Mouse (Mus musculus) erythroblast, embryonic 14.5 days (primary cell): ENCODE measurements around the gene Lpin2. TPM values are rescaled to one million over a fixed set of nuclear protein-coding genes. Genes with fewer than 3 reads are reported as not detected.
A peak's percentile ranks its signal among the peaks of the same experiment; 100 is the strongest.

ENCODE experiments used
- H3K27me3 ChIP-seq: 2 replicates; pipeline ENCODE4 v1.6.1; 2012; ENCODE audit warnings: inconsistent platforms; ENCODE audit not compliant: control insufficient read depth
- H3K36me3 ChIP-seq: 2 replicates; pipeline ENCODE4 v1.6.1; 2012; ENCODE audit warnings: mild to moderate bottlenecking, inconsistent platforms; ENCODE audit not compliant: control insufficient read depth
- H3K4me1 ChIP-seq: 2 replicates; pipeline ENCODE4 v1.6.1; 2012; ENCODE audit warnings: inconsistent platforms; ENCODE audit not compliant: control insufficient read depth
- H3K4me3 ChIP-seq: replicated peaks from 2 replicates; pipeline ENCODE3; 2012; ENCODE audit warnings: moderate library complexity, mild to moderate bottlenecking, inconsistent platforms
- H3K9me3 ChIP-seq: 2 replicates; pipeline ENCODE4 v1.6.1; 2012; ENCODE audit warnings: low read length, inconsistent platforms, mixed read lengths; ENCODE audit not compliant: control insufficient read depth
- GATA1 ChIP-seq: IDR thresholded peaks from 2 replicates; pipeline ENCODE4 v1.6.1; 2012; ENCODE audit warnings: low read length, inconsistent platforms, mixed read lengths
- TAL1 ChIP-seq: IDR thresholded peaks from 3 replicates; pipeline ENCODE4 v1.6.1; 2012; ENCODE audit warnings: low read length, inconsistent platforms, mixed read lengths
- polyA plus RNA-seq: library from polyadenylated mRNA; stranded (reverse); fragments of >175 nt; gene quantifications from 2 replicates; pipeline ENCODE4 v1.2.3, GENCODE M21; 2012

The Lpin2 gene
- polyA plus RNA-seq, 1 experiment: 10.0 TPM

DNA sequence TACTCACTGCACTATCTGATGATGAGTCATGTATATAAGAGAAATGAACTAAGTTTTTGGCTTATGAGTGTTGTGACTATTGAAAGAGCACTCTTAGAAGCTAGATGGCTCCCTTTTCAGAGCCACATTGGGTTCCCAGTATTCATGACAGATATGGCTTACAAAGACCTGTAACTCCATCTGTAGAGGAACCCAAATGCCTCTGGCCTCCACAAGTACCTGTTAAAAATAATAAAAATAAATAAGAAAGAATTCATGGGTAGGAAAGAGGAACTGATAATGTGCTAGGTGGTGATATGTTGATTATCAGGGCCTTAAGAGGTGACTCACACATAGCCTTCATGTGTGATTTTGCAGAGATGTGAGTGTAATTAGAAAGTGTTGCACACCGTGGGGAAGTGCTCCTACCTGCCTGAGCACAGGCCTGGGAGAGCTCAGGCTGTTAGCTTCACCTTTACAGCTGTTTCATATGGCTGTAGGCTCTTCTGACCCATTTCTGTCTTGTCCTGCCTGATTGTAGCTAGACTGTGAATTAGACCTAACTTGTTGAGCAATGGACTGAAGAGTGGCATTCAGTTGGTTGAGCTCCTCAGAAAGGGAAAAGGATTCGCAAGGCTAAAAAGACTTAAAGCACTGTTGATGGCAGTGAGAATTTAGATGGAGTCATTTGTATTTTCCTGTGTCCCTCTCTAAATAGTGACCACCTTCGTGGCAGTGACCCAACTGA lies 12.7 kb downstream of the Lpin2 start:
- Histone ChIP-seq H3K27me3 (no peaks in the 10 kb centered on the region), H3K4me3 (peak overlapping the region; percentile 49), H3K4me1 (peaks cover 83% of the 10 kb centered on the region), H3K9me3 (no peaks in the 10 kb centered on the region), H3K36me3 (peaks cover 31% of the 10 kb centered on the region)
- TF ChIP-seq TAL1 (no peak), GATA1 (no peak)

DNA sequence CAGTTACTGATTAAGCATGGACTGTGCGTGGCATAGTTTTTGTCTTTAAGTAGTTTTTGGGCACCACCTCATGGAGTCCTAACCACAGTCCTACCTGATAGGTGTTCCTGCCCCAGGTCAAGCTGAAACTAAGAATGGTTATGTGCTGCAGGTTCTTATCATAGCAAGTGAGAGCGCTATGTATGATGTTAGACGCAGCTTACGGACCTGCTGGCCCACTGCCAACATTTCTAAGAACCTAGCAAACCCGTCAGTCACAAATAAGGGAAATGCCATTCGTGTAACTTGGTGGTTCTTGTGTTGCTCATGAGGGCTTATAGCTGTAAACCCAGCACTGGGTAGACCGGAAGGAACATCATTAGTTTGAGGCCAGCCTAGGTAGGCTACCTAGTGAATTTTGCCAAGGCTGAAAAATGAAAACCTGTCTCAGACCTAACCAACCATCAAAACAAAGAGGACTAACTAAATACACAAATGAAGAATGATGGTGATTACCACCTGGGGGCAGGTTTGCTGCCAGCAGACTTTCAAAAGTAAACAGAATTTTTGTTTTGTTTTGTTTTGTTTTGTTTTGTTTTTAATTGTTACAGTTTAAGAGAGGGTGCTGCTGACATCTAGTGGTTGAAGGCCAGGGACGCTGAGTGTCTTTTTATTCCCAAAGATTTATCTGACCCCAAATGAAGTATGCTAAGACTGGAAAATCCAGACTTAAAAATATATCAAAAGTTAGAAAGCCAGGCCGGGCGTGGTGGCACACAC lies 13.5 kb downstream of the Lpin2 start:
- TF ChIP-seq GATA1: no peak
- TF ChIP-seq TAL1: no peak

DNA sequence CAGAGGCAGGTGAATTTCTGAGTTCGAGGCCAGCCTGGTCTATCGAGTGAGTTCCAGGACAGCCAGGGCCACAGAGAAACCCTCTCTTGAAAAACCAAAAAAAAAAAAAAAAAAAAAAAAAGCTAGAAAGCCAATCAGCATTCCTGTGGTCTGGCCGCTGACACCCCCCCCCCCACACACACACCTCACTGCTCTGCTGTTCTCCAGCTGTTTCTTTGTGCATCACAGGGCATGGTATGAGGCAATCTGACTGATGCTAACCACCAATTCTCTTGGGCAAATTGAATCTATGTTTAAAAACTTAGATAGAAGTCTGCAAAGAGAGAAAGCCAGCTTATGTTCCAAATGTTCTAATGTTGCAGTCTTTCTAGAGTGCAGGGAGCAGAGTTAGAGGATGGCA lies 14.1 kb downstream of the Lpin2 start:
- no peaks in the 10 kb centered on the region for H3K27me3 ChIP-seq
- peaks cover 41% of the 10 kb centered on the region for H3K36me3 ChIP-seq
- peaks cover 80% of the 10 kb centered on the region for H3K4me1 ChIP-seq
- no peak overlapping the region for H3K4me3 ChIP-seq
- TF ChIP-seq TAL1: no peak
- TF ChIP-seq GATA1: no peak
- no peaks in the 10 kb centered on the region for H3K9me3 ChIP-seq

More for the DNA sequence above, 13.5 kb downstream of the Lpin2 start:
- H3K9me3 ChIP-seq: no peaks in the 10 kb centered on the region
- peaks cover 83% of the 10 kb centered on the region for H3K4me1 ChIP-seq
- H3K4me3 ChIP-seq: peak overlapping the region; percentile 49
- H3K27me3 ChIP-seq: no peaks in the 10 kb centered on the region
- peaks cover 37% of the 10 kb centered on the region for H3K36me3 ChIP-seq

DNA sequence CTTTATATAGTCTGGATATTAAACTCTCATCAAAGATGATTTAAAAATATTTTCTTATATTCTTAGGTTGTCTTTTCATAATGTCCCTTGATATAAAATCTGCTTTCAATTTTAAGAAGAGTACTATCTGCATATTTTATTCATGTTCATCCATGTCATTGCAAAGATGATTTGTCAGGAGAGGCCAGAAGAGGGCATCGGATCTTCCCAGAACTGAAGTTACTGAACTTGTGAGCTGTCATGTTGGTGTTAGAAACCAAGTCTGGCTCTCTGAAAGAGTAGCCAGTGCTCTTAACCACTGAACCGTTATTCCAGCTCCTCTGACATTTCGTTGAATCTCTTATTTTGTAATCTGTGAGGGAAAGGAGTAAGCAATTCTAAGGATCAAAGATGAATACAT lies 17.0 kb downstream of the Lpin2 start:
- Histone ChIP-seq H3K4me1 (peaks cover 87% of the 10 kb centered on the region), H3K9me3 (no peaks in the 10 kb centered on the region), H3K36me3 (peaks cover 43% of the 10 kb centered on the region), H3K4me3 (no peak overlapping the region), H3K27me3 (no peaks in the 10 kb centered on the region)
- TF ChIP-seq TAL1 (no peak), GATA1 (no peak)

DNA sequence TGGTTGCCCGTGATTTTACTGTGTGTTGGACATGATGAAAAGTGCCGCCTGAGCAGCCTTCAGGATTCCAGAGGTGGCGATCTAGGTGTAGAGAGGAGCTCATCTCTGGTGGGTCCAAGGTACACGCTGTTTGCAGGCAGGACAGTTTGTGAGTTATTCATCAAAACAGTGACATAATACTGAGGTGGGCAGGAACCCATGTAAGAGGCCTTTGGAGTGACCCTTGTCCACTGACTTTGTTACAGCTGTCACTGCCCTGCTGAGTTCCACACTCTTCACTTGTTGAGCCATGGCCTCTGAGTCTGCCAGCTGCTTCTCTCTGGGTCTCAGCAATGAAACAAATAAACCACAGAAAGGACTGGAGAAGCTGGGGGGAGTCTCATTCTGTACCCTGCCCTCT lies 19.8 kb downstream of the Lpin2 start:
- TF ChIP-seq GATA1: no peak
- no peak for TF ChIP-seq TAL1
- Histone ChIP-seq H3K4me3 (no peak overlapping the region), H3K36me3 (peaks cover 46% of the 10 kb centered on the region), H3K9me3 (no peaks in the 10 kb centered on the region), H3K4me1 (peaks cover 84% of the 10 kb centered on the region), H3K27me3 (no peaks in the 10 kb centered on the region)

DNA sequence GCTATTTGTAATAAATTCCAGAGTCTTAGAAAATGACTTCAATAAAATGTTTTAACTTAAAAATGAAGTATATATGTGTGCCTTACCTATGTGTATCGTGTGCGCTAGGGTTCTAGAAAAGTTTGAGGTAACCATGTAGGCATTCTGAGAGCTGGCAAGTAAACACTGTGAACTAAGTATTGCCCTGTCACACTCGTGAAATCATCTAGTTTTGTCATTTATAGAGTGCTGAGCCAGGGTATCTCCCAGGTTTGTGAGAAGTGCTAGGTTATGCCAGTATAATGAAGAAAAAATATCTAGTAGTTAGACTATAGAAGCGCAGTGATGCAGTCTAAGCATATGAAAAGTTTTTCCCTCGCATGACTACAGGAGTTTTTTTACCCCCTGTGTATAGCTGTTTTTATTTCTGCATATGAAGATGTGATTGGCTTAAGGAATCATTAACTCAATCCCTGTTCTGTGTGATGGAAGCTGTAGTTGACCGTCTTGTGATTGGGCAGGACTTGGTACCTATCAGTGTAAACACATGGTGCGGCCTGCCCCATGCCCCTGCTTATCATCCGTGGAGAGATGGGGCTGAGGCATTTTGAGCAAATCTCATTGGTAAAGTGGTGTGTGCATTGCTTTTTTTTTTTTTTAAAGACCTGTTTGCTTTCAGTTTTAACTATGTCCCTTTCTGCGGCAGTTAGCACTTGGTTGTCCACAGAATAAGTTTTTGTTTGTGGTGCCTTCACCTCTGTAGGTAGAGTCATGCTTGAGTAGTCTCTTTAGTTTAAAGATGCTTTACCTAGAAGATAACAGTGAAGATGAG lies 21.8 kb downstream of the Lpin2 start:
- Histone ChIP-seq H3K4me1 (peaks cover 87% of the 10 kb centered on the region), H3K4me3 (peak overlapping the region; percentile 71), H3K9me3 (no peaks in the 10 kb centered on the region), H3K36me3 (peaks cover 51% of the 10 kb centered on the region), H3K27me3 (no peaks in the 10 kb centered on the region)
- TF ChIP-seq TAL1: peak; percentile 91
- peak; percentile 89 for TF ChIP-seq GATA1

DNA sequence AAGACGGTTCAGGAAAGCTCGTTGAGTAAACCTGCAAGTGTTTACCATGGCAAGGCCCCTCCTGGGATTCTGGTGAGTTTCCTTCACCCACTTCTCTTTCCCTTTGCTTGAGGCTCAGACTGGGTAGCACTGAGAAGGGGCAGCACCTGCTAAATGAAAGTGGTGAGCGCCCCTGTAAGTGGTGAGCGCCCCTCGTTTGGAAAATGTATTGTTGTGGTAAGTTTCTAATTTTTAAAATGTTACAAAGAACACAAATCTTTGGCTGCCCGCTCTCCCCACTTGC lies 22.4 kb downstream of the Lpin2 start:
- TF ChIP-seq GATA1: no peak
- TF ChIP-seq TAL1: no peak
- no peaks in the 10 kb centered on the region for H3K9me3 ChIP-seq
- peaks cover 89% of the 10 kb centered on the region for H3K4me1 ChIP-seq
- no peaks in the 10 kb centered on the region for H3K27me3 ChIP-seq
- H3K4me3 ChIP-seq: peak overlapping the region; percentile 71
- peaks cover 51% of the 10 kb centered on the region for H3K36me3 ChIP-seq

DNA sequence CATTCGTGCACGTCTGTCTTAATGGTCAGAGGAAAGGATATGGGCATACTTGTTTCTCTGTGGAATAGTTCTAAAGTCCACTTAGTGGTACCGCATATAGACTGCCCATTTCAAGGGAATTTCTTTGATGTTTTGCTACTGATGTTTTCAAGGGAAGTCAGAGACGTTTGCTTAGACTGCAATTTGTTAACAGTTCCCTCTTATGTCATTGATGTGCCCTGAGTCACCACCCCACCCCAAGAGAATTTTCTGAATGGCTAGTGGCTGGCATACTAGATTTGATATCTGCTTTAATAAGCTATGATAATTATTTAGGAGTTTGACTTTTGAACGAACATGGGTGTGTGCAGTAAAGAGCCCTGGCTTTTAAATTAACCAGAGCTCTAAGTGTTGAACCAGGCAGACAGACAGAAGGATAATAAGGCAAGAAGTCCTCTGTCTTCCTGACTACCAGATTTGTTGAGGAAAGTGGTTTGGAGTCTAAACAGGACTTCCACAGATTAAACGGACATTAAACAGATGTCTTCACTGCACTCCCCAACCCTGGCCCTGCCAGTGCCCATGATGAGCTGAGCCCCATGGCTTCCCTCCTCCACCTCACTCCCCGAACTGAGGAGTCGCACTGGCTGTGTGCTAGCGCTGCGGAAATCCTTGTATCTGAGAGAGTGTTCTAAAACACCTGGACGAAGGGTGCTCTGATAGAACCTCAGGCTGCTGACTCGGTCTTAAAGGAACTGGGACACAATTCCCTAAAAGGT lies 24.0 kb downstream of the Lpin2 start:
- H3K4me3 ChIP-seq: peak overlapping the region; percentile 71
- peaks cover 48% of the 10 kb centered on the region for H3K36me3 ChIP-seq
- no peaks in the 10 kb centered on the region for H3K27me3 ChIP-seq
- no peak for TF ChIP-seq TAL1
- TF ChIP-seq GATA1: no peak
- H3K9me3 ChIP-seq: no peaks in the 10 kb centered on the region
- H3K4me1 ChIP-seq: peaks cover 91% of the 10 kb centered on the region

DNA sequence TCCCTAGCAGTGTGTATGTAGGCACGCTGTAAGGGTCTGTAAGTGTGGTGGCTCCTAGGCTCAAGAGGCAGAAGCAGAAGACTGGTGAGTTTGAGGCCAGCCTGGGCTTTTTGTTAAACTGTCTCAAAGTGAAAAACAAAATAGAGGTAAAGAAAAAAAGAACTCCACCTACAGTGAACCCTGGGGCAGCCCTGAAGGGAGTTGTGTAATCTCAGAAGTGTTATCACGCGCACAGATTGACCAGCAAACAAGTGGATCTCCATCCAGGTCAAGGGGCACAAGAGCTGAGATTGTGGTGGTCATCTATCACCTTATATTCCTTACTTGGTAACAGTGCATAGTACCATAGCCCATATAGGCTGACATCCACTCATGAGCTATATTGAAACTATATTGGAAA lies 24.9 kb downstream of the Lpin2 start:
- Histone ChIP-seq H3K4me3 (peak overlapping the region; percentile 71), H3K4me1 (peaks cover 93% of the 10 kb centered on the region), H3K27me3 (no peaks in the 10 kb centered on the region), H3K9me3 (no peaks in the 10 kb centered on the region), H3K36me3 (peaks cover 44% of the 10 kb centered on the region)
- TF ChIP-seq GATA1 (no peak), TAL1 (no peak)
